Mouse (Mus musculus): ENCODE measurements around the gene Zfp992.
"Not testable (repeated sequence)": the region's sequence is repeated elsewhere in the genome, so short reads cannot be mapped to it uniquely, and the experiment has no call there.

The Zfp992 gene

GRCm38 (mm10) chr4:146517150-146517549 lies 68.3 kb downstream of the Zfp992 start:
- DNase-seq (ENCODE audit: extremely low read depth, low read depth): not testable (repeated sequence)
